Mouse (Mus musculus) testis, adult 2 months (tissue): ENCODE measurements around the gene Gm49353. TPM values are rescaled to one million over a fixed set of nuclear protein-coding genes. Genes with fewer than 3 reads are reported as not detected.

Experiments used
- H3K27ac ChIP-seq: fragments of 200-500 bp; 2 replicates; pipeline ENCODE4 v1.5.1; 2012; ENCODE audit warnings: low read depth, low read length; ENCODE audit not compliant: control insufficient read depth, insufficient read depth
- H3K27me3 ChIP-seq: fragments of 200-500 bp; 2 replicates; pipeline ENCODE4 v1.6.1; 2012; ENCODE audit warnings: mild to moderate bottlenecking, low read length, moderate library complexity; ENCODE audit not compliant: control insufficient read depth, insufficient read depth
- H3K36me3 ChIP-seq: fragments of 200-500 bp; 2 replicates; pipeline ENCODE4 v1.6.1; 2012; ENCODE audit warnings: mild to moderate bottlenecking, low read length; ENCODE audit not compliant: control insufficient read depth, insufficient read depth
- H3K4me1 ChIP-seq: fragments of 200-500 bp; 2 replicates; pipeline ENCODE4 v1.6.1; 2012; ENCODE audit warnings: low read length; ENCODE audit not compliant: control insufficient read depth, insufficient read depth
- H3K4me3 ChIP-seq: fragments of 200-500 bp; 2 replicates; pipeline ENCODE4 v1.5.1; 2012; ENCODE audit warnings: low read depth, mild to moderate bottlenecking, low read length, moderate library complexity, mixed read lengths; ENCODE audit not compliant: control insufficient read depth
- CTCF ChIP-seq: fragments of 200-500 bp; IDR thresholded peaks from 2 replicates; pipeline ENCODE4 v1.5.1; 2012; ENCODE audit warnings: low read depth, mild to moderate bottlenecking, inconsistent platforms, low read length, moderate library complexity; ENCODE audit not compliant: control insufficient read depth, insufficient read depth, insufficient replicate concordance
- POLR2A ChIP-seq: fragments of 200-500 bp; IDR thresholded peaks from 2 replicates; pipeline ENCODE4 v1.6.1; 2012; ENCODE audit warnings: low read depth, mild to moderate bottlenecking, inconsistent platforms, low read length, moderate library complexity; ENCODE audit not compliant: control insufficient read depth
- polyA plus RNA-seq: library from polyadenylated mRNA; depleted of rRNA; stranded (reverse); fragments of >200 nt; gene quantifications from 2 replicates; pipeline ENCODE4 v1.2.3, GENCODE M21; 2012; rRNA removed

Gm49353 gene
- polyA plus RNA-seq, 1 experiment, result not detected

GRCm38 (mm10) chr10:29213534-29214100, 14.9 kb downstream of the Gm49353 start:
- Histone ChIP-seq H3K4me3 (no peak overlapping the region), H3K4me1 (no peaks in the 10 kb centered on the region), H3K27ac (no peak overlapping the region), H3K36me3 (no peaks in the 10 kb centered on the region), H3K27me3 (no peaks in the 10 kb centered on the region)
- no peak for TF ChIP-seq POLR2A
- TF ChIP-seq CTCF, result no peak

GRCm38 (mm10) chr10:29216957-29217356, 18.2 kb downstream of the Gm49353 start:
- Histone ChIP-seq H3K4me1 (no peaks in the 10 kb centered on the region), H3K4me3 (no peak overlapping the region), H3K27ac (no peak overlapping the region), H3K27me3 (no peaks in the 10 kb centered on the region), H3K36me3 (no peaks in the 10 kb centered on the region)
- TF ChIP-seq POLR2A (no peak), CTCF (no peak)

GRCm38 (mm10) chr10:29217451-29217850, 18.7 kb downstream of the Gm49353 start:
- TF ChIP-seq POLR2A (no peak), CTCF (no peak)
- Histone ChIP-seq H3K27ac (no peak overlapping the region), H3K27me3 (no peaks in the 10 kb centered on the region), H3K36me3 (no peaks in the 10 kb centered on the region), H3K4me1 (no peaks in the 10 kb centered on the region), H3K4me3 (no peak overlapping the region)

GRCm38 (mm10) chr10:29225329-29225728, 26.6 kb downstream of the Gm49353 start:
- Histone ChIP-seq H3K27me3 (no peaks in the 10 kb centered on the region), H3K36me3 (no peaks in the 10 kb centered on the region), H3K4me3 (no peak overlapping the region), H3K27ac (no peak overlapping the region), H3K4me1 (no peaks in the 10 kb centered on the region)
- TF ChIP-seq CTCF (no peak), POLR2A (no peak)

- no peak overlapping the region for H3K27ac ChIP-seq
- H3K4me3 ChIP-seq, result no peak overlapping the region
- TF ChIP-seq POLR2A (no peak), CTCF (no peak)
- no peaks in the 10 kb centered on the region for H3K27me3 ChIP-seq
- no peaks in the 10 kb centered on the region for H3K4me1 ChIP-seq
- no peaks in the 10 kb centered on the region for H3K36me3 ChIP-seq
These were observed 32.5 kb downstream of the Gm49353 start for GRCm38 (mm10) chr10:29231208-29231607.

Other genes starting within 250 kb of the Gm49353 start
- gene 2310057J18Rik, start 212.7 kb upstream of the Gm49353 start, polyA plus RNA-seq, result not detected in 2 replicates
- gene Soga3, start 55.1 kb upstream of the Gm49353 start, polyA plus RNA-seq, result 0.02 and 0.05 TPM in 2 replicates
- gene 9330159F19Rik, start 12.7 kb downstream of the Gm49353 start, polyA plus RNA-seq, result 0.09 and 0.17 TPM in 2 replicates
- 10.0 and 14.0 TPM in 2 replicates for gene Echdc1, start 114.2 kb downstream of the Gm49353 start, polyA plus RNA-seq
- gene Rnf146, start 163.5 kb downstream of the Gm49353 start, polyA plus RNA-seq, result 32.6 and 44.1 TPM in 2 replicates